Mouse (Mus musculus) erythroblast, embryonic 14.5 days (primary cell): ENCODE data around the gene Mtmr3. TPM values are rescaled to one million over a fixed set of nuclear protein-coding genes. Genes with fewer than 3 reads are reported as not detected.

Source experiments
- H3K27me3 ChIP-seq: 2 replicates; pipeline ENCODE4 v1.6.1; 2012; ENCODE audit warnings: inconsistent platforms; ENCODE audit not compliant: control insufficient read depth
- H3K36me3 ChIP-seq: 2 replicates; pipeline ENCODE4 v1.6.1; 2012; ENCODE audit warnings: mild to moderate bottlenecking, inconsistent platforms; ENCODE audit not compliant: control insufficient read depth
- H3K4me1 ChIP-seq: 2 replicates; pipeline ENCODE4 v1.6.1; 2012; ENCODE audit warnings: inconsistent platforms; ENCODE audit not compliant: control insufficient read depth
- H3K4me3 ChIP-seq: replicated peaks from 2 replicates; pipeline ENCODE3; 2012; ENCODE audit warnings: moderate library complexity, mild to moderate bottlenecking, inconsistent platforms
- H3K9me3 ChIP-seq: 2 replicates; pipeline ENCODE4 v1.6.1; 2012; ENCODE audit warnings: low read length, inconsistent platforms, mixed read lengths; ENCODE audit not compliant: control insufficient read depth
- GATA1 ChIP-seq: IDR thresholded peaks from 2 replicates; pipeline ENCODE4 v1.6.1; 2012; ENCODE audit warnings: low read length, inconsistent platforms, mixed read lengths
- TAL1 ChIP-seq: IDR thresholded peaks from 3 replicates; pipeline ENCODE4 v1.6.1; 2012; ENCODE audit warnings: low read length, inconsistent platforms, mixed read lengths
- polyA plus RNA-seq: library from polyadenylated mRNA; stranded (reverse); fragments of >175 nt; gene quantifications from 2 replicates; pipeline ENCODE4 v1.2.3, GENCODE M21; 2012

Gene Mtmr3
- polyA plus RNA-seq, 1 experiment: 4.2 TPM

DNA sequence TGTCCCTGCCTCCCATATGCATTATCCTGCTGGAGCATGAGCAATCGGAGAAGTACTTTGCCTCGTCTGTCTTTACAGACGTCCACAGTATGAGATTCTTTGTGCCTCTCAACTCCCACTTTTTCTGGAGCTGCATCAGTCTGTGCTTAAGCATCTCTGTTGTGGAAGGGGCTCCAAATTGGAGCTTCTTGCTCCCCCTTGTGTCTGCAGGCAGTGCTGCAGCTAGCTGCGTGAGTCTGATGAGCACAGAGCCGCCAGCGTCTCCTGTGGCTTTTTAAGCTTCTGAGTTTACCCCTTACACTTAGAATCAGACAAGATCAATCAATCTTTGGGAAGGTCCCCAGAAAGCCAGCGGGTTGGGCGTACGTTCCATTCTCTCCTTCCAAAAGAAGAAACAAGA, 143.5 kb downstream of the Mtmr3 start:
- H3K9me3 ChIP-seq: no peaks in the 10 kb centered on the region
- peaks cover 6% of the 10 kb centered on the region; the same call in 1 of the 2 replicates for H3K27me3 ChIP-seq
- peaks cover 2% of the 10 kb centered on the region; the same call in 1 of the 2 replicates for H3K4me1 ChIP-seq
- no peak overlapping the region for H3K4me3 ChIP-seq
- TF ChIP-seq TAL1 (no peak), GATA1 (no peak)
- no peaks in the 10 kb centered on the region for H3K36me3 ChIP-seq

DNA sequence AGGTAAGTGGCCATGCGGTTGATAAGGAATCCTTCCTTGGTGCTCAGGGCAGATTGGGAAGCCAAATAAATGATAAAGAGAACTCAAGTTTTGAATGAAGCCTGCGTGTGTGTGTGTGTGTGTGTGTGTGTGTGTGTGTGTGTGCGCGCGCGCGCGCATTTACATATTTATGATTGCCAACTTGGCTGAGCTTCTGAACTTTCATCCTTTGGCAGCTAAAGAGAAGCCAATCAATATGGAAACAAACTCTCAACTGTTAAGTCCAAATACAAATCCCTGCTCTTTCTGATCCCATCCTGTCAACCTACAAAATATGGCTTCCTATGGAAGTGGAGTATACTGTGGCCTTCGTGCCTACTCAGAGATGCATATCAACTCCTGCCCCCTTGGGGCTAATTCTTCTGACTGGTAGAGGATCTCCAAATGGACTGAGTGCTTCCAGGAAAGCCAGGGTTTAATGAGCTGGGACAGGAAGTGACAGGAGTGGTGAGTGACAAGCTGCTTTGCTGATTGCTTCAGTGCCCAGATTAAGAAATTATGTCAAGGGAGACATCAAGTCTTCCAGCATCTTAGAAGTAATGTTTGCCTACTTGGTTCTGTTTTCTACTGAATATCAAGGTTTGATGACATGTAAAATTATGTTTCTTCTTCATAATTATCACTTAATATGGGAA, 148.3 kb downstream of the Mtmr3 start:
- Histone ChIP-seq H3K36me3 (no peaks in the 10 kb centered on the region), H3K27me3 (no peaks in the 10 kb centered on the region), H3K4me1 (peaks cover 1% of the 10 kb centered on the region; the same call in 1 of the 2 replicates), H3K4me3 (no peak overlapping the region), H3K9me3 (no peaks in the 10 kb centered on the region)
- no peak for TF ChIP-seq TAL1
- no peak for TF ChIP-seq GATA1

DNA sequence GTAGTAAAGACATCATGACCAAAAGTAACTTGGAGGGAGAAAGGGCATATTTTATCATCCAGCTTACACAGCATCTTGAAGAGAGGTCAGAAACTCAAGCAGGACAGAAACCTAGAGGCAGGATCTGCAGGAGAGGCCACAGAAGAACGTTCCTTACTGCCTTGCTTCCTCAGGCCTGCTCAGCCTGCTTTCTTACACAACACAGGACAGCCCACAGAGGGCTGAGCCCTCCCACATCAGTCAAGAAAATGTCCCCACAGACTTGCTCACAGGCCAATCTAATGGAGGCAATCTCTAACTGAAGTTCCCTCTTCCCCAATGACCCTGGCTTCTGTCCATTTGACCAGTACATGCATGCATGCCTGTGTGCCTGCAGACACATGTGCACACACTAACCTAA, 152.4 kb downstream of the Mtmr3 start:
- TF ChIP-seq GATA1 (no peak), TAL1 (no peak)
- no peaks in the 10 kb centered on the region for H3K36me3 ChIP-seq
- no peak overlapping the region for H3K4me3 ChIP-seq
- H3K9me3 ChIP-seq: no peaks in the 10 kb centered on the region
- H3K27me3 ChIP-seq: no peaks in the 10 kb centered on the region
- H3K4me1 ChIP-seq: peaks cover 7% of the 10 kb centered on the region

DNA sequence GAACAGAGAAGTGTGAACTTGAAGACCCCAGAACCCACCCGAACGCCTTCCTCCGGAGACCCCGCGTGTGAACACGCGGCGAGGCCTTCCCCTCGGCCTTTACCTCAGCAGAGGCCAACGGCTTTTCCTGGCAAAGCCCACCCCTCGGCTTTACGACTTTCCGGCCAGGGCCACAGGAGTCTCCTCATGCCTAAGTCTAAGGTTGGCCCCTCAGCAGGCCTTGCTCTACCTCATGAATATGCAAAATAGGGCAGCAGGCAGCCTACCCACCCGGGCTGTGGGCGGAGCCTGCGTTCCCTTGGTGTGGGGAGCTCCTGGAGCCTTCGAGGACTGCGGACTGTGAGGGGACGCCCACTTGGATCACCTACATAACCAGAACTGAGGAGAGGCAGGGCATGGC, 153.7 kb downstream of the Mtmr3 start, which contains the start of gene Hormad2:
TSS of gene Hormad2 (minus strand) at position 128 of the 400 bp plus-strand sequence.
- H3K4me1 ChIP-seq: peaks cover 7% of the 10 kb centered on the region
- no peak for TF ChIP-seq TAL1
- no peak for TF ChIP-seq GATA1
- no peaks in the 10 kb centered on the region for H3K27me3 ChIP-seq
- peak within 1 kb of the TSS; percentile 52 for H3K4me3 ChIP-seq
- H3K36me3 ChIP-seq: no peaks in the 10 kb centered on the region
- H3K9me3 ChIP-seq: no peaks in the 10 kb centered on the region

DNA sequence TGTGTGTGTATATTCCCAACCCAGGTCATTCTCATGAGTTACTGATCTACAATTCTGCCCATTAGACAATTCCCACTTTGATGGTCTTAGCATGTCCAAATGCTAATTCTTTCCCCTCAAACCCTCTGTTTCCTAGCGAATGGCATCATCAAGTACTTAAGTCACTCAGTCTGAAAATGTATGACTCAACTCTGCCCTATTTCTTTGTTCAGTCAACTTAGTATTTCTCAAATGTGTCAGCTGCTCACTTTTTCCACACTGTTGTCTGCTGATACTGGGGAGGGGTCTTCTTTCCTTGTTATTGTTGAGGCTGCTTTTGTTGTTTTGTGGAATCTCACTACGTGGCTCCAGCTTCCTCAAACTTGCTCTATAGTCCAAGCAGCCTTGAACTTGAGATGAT, 156.5 kb downstream of the Mtmr3 start:
- no peak for TF ChIP-seq TAL1
- TF ChIP-seq GATA1: no peak
- no peaks in the 10 kb centered on the region for H3K36me3 ChIP-seq
- H3K4me3 ChIP-seq: no peak overlapping the region
- H3K9me3 ChIP-seq: no peaks in the 10 kb centered on the region
- H3K27me3 ChIP-seq: no peaks in the 10 kb centered on the region
- H3K4me1 ChIP-seq: peaks cover 7% of the 10 kb centered on the region

DNA sequence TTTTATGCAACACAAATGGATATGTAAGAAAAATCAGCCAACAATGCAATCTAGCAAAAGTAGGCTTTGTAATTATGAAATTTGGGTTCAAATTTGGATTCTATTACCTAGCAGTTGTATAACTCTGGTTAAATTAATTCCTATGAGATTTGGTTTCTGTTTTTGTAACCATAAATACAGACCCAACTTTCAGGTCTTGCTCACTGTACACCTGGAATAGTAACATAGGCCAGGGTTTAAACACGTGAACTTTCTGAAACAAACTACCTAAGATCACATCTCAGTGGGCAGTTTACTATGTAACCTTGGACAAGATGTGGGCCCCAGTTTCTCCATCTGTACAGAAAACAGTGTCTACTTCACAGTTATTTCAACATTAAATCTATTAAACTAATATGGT, 157.3 kb downstream of the Mtmr3 start:
- Histone ChIP-seq H3K27me3 (no peaks in the 10 kb centered on the region), H3K4me3 (no peak overlapping the region), H3K36me3 (no peaks in the 10 kb centered on the region), H3K9me3 (no peaks in the 10 kb centered on the region), H3K4me1 (peaks cover 7% of the 10 kb centered on the region)
- TF ChIP-seq GATA1: no peak
- no peak for TF ChIP-seq TAL1

DNA sequence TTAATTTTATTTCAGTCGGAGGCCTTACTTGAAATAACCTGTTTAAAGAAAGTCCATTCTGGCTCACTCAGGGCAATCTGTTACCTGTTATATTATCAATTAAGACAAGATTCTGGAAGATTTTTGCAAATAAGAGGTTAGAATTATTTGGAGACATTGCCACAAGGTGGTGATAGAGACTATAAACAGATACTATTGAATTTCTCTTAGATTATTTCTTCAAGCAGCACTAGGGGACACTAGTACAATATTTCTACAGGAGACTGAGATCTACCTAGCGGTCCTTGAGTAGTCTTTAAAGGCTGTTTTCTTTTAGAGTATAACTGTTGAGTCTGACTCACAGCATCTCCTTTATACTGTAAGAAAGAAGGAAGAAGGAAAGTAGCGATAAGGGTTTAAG, 158.0 kb downstream of the Mtmr3 start:
- TF ChIP-seq GATA1 (no peak), TAL1 (no peak)
- H3K27me3 ChIP-seq: no peaks in the 10 kb centered on the region
- no peak overlapping the region for H3K4me3 ChIP-seq
- H3K4me1 ChIP-seq: peaks cover 7% of the 10 kb centered on the region
- H3K36me3 ChIP-seq: no peaks in the 10 kb centered on the region
- H3K9me3 ChIP-seq: no peaks in the 10 kb centered on the region

DNA sequence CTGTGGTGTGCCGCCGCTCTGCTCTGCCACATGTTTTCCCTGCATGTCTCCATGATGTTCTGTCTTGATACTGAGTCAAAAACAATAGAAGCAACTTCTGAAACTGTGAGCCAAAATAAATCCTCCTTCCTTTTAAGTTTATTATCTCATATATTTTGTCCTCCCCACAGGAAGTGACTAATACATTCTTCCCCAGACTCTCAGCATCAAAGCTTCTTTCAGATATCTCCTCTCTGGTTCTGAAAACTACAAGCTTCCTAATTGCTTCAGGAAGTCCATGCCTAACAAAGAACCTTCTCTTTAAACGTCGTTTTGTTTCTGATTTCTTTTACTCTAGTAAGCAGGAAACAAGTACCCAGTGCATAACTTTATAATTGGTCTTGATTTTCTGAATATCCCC, 160.2 kb downstream of the Mtmr3 start:
- Histone ChIP-seq H3K9me3 (no peaks in the 10 kb centered on the region), H3K27me3 (no peaks in the 10 kb centered on the region), H3K4me1 (no peaks in the 10 kb centered on the region), H3K4me3 (no peak overlapping the region), H3K36me3 (no peaks in the 10 kb centered on the region)
- no peak for TF ChIP-seq TAL1

Other genes starting within 250 kb of the Mtmr3 start
- not detected in 2 replicates for gene Hormad2, start 153.8 kb downstream of the Mtmr3 start, polyA plus RNA-seq
- not detected in 2 replicates for gene Gm11032, start 25.2 kb upstream of the Mtmr3 start, polyA plus RNA-seq
- gene Ascc2, start 42.9 kb upstream of the Mtmr3 start, polyA plus RNA-seq: 4.5 and 5.3 TPM in 2 replicates
- 7.9 and 8.8 TPM in 2 replicates for gene Uqcr10, start 109.5 kb upstream of the Mtmr3 start, polyA plus RNA-seq
- gene Zmat5, start 109.8 kb upstream of the Mtmr3 start, polyA plus RNA-seq: 5.8 and 7.4 TPM in 2 replicates
- not detected in 2 replicates for gene Cabp7, start 151.9 kb upstream of the Mtmr3 start, polyA plus RNA-seq